Mouse (Mus musculus): ENCODE measurements at regions not wholly inside any gene's neighbourhood (a gene's known extent, or its start where the extent isn't known, plus 50 kb on each side); places are given as distances from the start of the nearest gene placed in this dataset.

GRCm38 (mm10) chr3:110349446-110349845 lies 98.6 kb upstream of the Prmt6 start:
- no peak for TF ChIP-seq POLR2A (IDR thresholded peaks at IDR 0.05; ENCODE audit: insufficient read length, low read depth)
- no peak for TF ChIP-seq MYOD1 (IDR thresholded peaks at IDR 0.05; ENCODE audit: control insufficient read depth in 1 of 3, insufficient read length in 2 of 3, low read depth in 2 of 3)

Data from myocyte (in vitro differentiated cells).